Mouse (Mus musculus): ENCODE results near the gene Vps16.

DNA sequence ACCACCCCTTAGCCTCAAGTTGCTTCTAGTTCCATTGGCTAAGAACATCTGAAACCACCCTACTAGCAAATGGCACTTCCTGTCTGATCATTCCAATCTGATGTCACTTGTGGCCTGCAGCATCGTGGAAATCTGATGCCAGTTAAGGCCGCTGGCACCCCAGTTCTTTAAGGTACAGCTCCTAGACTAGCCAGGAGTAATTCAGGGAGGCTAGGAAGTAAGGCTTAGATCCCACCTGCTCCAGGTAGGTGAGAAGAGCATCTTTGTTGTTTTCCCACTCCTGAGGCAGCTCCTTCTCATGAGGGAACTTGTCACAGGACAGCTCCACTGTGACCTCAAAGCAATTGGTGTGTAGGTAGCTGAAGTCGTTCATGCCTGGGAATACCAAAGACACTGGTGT is 31.3 kb upstream of the Vps16 start:
- no peak for TF ChIP-seq CTCF (IDR thresholded peaks at IDR 0.05; ENCODE audit: extremely low read depth, insufficient read length, insufficient replicate concordance, low read depth, low read length)
- TF ChIP-seq POLR2A (IDR thresholded peaks at IDR 0.05; ENCODE audit: low read depth, low read length) = no peak

Measured in small intestine, adult 2 months (tissue).